Mouse (Mus musculus) E14TG2a.4 (cell line): ENCODE measurements around the gene Cadm1.

Experiments
- H3K27me3 ChIP-seq: 2 replicates; pipeline ENCODE4 v1.6.1; 2014; ENCODE audit warnings: low read length, control low read depth; ENCODE audit not compliant: insufficient read depth
- H3K36me3 ChIP-seq: 2 replicates; pipeline ENCODE4 v1.6.1; 2014; ENCODE audit warnings: low read length, control low read depth; ENCODE audit not compliant: insufficient read depth
- H3K4me1 ChIP-seq: replicated peaks from 2 replicates; pipeline ENCODE4 v1.6.1; 2014; ENCODE audit warnings: low read depth, low read length, control low read depth
- H3K4me3 ChIP-seq: replicated peaks from 2 replicates; pipeline ENCODE4 v1.5.1; 2014; ENCODE audit warnings: mild to moderate bottlenecking, low read length
- H3K9me3 ChIP-seq: 2 replicates; pipeline ENCODE4 v1.6.1; 2014; ENCODE audit warnings: low read length, control low read depth
- CTCF ChIP-seq: conservative IDR thresholded peaks from 2 replicates; pipeline ENCODE4 v1.5.1; 2014; ENCODE audit warnings: low read length
- NANOG ChIP-seq: IDR thresholded peaks from 2 replicates; pipeline ENCODE4 v1.6.1; 2014; ENCODE audit warnings: borderline replicate concordance, low read length, mixed read lengths
- POU5F1 ChIP-seq: IDR thresholded peaks from 2 replicates; pipeline ENCODE4 v1.6.1; 2014; ENCODE audit warnings: low read length, borderline replicate concordance

Cadm1 gene

GRCm38 (mm10) chr9:47708299-47708698, 178.3 kb downstream of the Cadm1 start:
- no peaks in the 10 kb centered on the region for H3K36me3 ChIP-seq
- H3K4me1 ChIP-seq: peaks cover 47% of the 10 kb centered on the region
- H3K4me3 ChIP-seq: no peak overlapping the region
- TF ChIP-seq POU5F1: no peak
- TF ChIP-seq CTCF: peak; percentile 57
- H3K27me3 ChIP-seq: no peaks in the 10 kb centered on the region
- H3K9me3 ChIP-seq: no peaks in the 10 kb centered on the region

GRCm38 (mm10) chr9:47710946-47711345, 181.0 kb downstream of the Cadm1 start:
- no peak for TF ChIP-seq POU5F1
- no peak for TF ChIP-seq NANOG
- no peak for TF ChIP-seq CTCF
- H3K27me3 ChIP-seq: no peaks in the 10 kb centered on the region
- H3K9me3 ChIP-seq: no peaks in the 10 kb centered on the region
- peaks cover 31% of the 10 kb centered on the region for H3K4me1 ChIP-seq
- no peaks in the 10 kb centered on the region for H3K36me3 ChIP-seq
- H3K4me3 ChIP-seq: no peak overlapping the region

DNA sequence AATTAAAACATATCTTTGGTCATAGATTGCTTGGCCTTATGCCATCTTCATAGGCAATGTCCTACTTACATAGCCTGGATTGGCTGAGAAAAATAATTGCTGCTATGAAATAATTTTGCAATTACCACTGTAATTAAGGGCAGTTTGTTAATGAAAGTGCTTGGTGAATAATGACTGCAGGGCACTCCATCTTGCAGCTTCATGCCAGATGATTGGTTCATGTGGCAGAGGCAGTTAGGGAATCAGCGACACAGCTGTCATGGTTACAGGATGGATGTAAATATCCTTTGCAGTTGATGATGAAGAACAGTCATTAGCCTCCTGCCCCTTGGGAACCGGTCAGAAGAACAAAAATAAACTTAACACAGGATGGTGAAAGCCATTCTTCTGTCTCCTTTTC, 184.6 kb downstream of the Cadm1 start:
- Histone ChIP-seq H3K27me3 (no peaks in the 10 kb centered on the region), H3K4me1 (peaks cover 16% of the 10 kb centered on the region), H3K4me3 (no peak overlapping the region), H3K36me3 (no peaks in the 10 kb centered on the region), H3K9me3 (no peaks in the 10 kb centered on the region)
- no peak for TF ChIP-seq CTCF
- no peak for TF ChIP-seq POU5F1
- no peak for TF ChIP-seq NANOG

GRCm38 (mm10) chr9:47715415-47715814, 185.4 kb downstream of the Cadm1 start:
- no peaks in the 10 kb centered on the region for H3K27me3 ChIP-seq
- TF ChIP-seq NANOG: no peak
- H3K36me3 ChIP-seq: no peaks in the 10 kb centered on the region
- H3K4me1 ChIP-seq: peaks cover 15% of the 10 kb centered on the region
- no peaks in the 10 kb centered on the region for H3K9me3 ChIP-seq
- no peak overlapping the region for H3K4me3 ChIP-seq

DNA sequence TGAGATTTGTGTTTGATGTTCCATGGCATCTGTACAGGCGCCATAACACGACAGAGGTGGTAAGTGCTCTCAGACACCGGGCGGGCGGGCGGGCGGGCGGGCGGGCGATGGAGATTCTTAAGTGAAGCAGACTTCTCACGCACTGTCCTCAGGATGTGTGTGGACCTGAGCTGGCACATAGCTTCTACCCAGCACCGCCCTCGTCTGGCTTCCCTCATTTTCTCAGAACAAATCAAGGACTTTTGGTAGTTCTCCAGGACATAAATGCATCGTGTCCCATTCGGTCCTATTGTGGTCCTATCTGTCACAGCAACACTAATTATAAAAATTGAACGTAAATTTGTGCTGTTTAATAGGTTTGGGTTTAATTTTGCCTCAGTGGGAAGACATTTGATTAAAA, 186.9 kb downstream of the Cadm1 start:
- H3K4me3 ChIP-seq: no peak overlapping the region
- no peaks in the 10 kb centered on the region for H3K9me3 ChIP-seq
- H3K27me3 ChIP-seq: no peaks in the 10 kb centered on the region
- H3K4me1 ChIP-seq: peaks cover 15% of the 10 kb centered on the region
- H3K36me3 ChIP-seq: no peaks in the 10 kb centered on the region
- TF ChIP-seq NANOG (no peak), CTCF (no peak), POU5F1 (no peak)

DNA sequence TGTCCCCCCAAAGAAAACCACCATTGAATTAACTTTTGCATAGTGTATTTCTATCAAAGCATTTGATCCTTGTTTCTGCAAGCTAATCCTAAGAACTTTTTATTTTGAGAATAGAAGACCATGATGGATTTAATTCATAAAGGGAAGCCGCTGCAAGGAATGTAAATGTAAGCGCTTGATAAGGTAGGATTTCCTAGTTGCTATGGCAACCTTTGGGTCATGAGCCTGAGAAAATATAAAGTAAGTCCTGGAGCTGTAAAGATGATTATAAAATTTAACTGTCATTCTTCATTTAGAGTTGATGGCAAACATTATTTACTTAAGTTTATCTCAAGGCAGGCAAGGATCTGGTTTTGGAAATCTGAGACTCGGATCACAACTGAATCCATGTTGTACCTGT, 197.6 kb downstream of the Cadm1 start:
- peaks cover 10% of the 10 kb centered on the region; the same call in 1 of the 2 replicates for H3K9me3 ChIP-seq

GRCm38 (mm10) chr9:47728852-47729251, 198.9 kb downstream of the Cadm1 start:
- no peaks in the 10 kb centered on the region for H3K27me3 ChIP-seq
- no peaks in the 10 kb centered on the region; the same call in 1 of the 2 replicates for H3K4me1 ChIP-seq
- H3K9me3 ChIP-seq: peaks cover 10% of the 10 kb centered on the region; the same call in 1 of the 2 replicates
- 0 out of 2 replicates have a peak, but pooled peaks cover 5% of the 10 kb centered on the region for H3K36me3 ChIP-seq
- no peak overlapping the region for H3K4me3 ChIP-seq
- TF ChIP-seq CTCF (no peak), NANOG (no peak), POU5F1 (no peak)

More for the DNA sequence above, 197.6 kb downstream of the Cadm1 start:
- H3K27me3 ChIP-seq: no peaks in the 10 kb centered on the region
- H3K4me3 ChIP-seq: no peak overlapping the region
- H3K36me3 ChIP-seq: 0 out of 2 replicates have a peak, but pooled peaks cover 5% of the 10 kb centered on the region
- TF ChIP-seq CTCF: no peak
- no peak for TF ChIP-seq POU5F1
- TF ChIP-seq NANOG: no peak
- H3K4me1 ChIP-seq: no peaks in the 10 kb centered on the region; the same call in 1 of the 2 replicates

DNA sequence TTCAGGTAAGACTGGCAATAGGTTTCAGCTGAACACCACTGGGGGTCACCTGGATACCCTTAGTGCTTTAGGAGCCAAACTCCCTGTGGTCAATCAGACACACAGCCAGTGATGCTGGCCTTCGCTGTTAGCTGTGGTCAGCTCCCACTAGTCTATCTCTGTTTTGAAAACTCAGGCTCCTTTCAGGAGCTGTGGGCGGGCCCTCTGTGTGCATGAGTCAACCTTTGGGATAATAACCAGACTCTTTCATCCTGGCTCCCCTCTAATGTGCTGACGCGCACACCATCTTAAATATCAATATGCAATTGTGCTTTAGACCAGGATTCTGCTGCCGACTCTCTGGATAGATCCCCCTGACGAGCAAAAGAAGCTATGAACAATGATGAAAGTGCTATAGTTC, 200.3 kb downstream of the Cadm1 start:
- TF ChIP-seq POU5F1 (no peak), CTCF (no peak), NANOG (no peak)
- Histone ChIP-seq H3K36me3 (0 out of 2 replicates have a peak, but pooled peaks cover 5% of the 10 kb centered on the region), H3K4me1 (peaks cover 6% of the 10 kb centered on the region; the same call in 1 of the 2 replicates), H3K4me3 (no peak overlapping the region), H3K27me3 (no peaks in the 10 kb centered on the region), H3K9me3 (peaks cover 10% of the 10 kb centered on the region; the same call in 1 of the 2 replicates)

- TF ChIP-seq CTCF: no peak
- Histone ChIP-seq H3K27me3 (no peaks in the 10 kb centered on the region), H3K4me1 (peaks cover 22% of the 10 kb centered on the region)
Observed at GRCm38 (mm10) chr9:47733780-47734451, 203.9 kb downstream of the Cadm1 start.

More at GRCm38 (mm10) chr9:47733780-47734451, 203.9 kb downstream of the Cadm1 start:
- H3K9me3 ChIP-seq: peaks cover 10% of the 10 kb centered on the region; the same call in 1 of the 2 replicates
- no peak overlapping the region for H3K4me3 ChIP-seq
- H3K36me3 ChIP-seq: 0 out of 2 replicates have a peak, but pooled peaks cover 5% of the 10 kb centered on the region
